Mouse (Mus musculus) gastrocnemius, postnatal 4 days (tissue): ENCODE measurements around the gene Qtrt1. TPM values are rescaled to one million over a fixed set of nuclear protein-coding genes. Genes with fewer than 3 reads are reported as not detected.

Source experiments
- total RNA-seq, 2 experiments: library from RNA; stranded (reverse); gene quantifications; 2 replicates each; pipeline ENCODE4 v1.2.3; 2021

The Qtrt1 gene
- total RNA-seq, 2 experiments from 2014 or later = 15.1 to 18.5 TPM

Other genes starting within 250 kb of the Qtrt1 start
- gene Pde4a, start 246.1 kb upstream of the Qtrt1 start, total RNA-seq = 10 to 100 TPM; 11.6 to 13.8 TPM
- 10 to 100 TPM; 52.2 to 55.0 TPM for gene Keap1, start 172.5 kb upstream of the Qtrt1 start, total RNA-seq
- gene S1pr5, start 163.4 kb upstream of the Qtrt1 start, total RNA-seq = under 1 TPM; 0.26 to 0.32 TPM
- gene Atg4d, start 146.5 kb upstream of the Qtrt1 start, total RNA-seq = 10 to 100 TPM; 28.0 to 30.0 TPM
- 10 to 100 TPM; 18.1 to 21.3 TPM for gene Kri1, start 123.9 kb upstream of the Qtrt1 start, total RNA-seq
- 10 to 100 TPM; 20.5 to 24.0 TPM for gene Cdkn2d, start 120.4 kb upstream of the Qtrt1 start, total RNA-seq
- not detected for gene Ap1m2, start 99.5 kb upstream of the Qtrt1 start, total RNA-seq
- 100 to 1,000 TPM; 139 to 151 TPM for gene Slc44a2, start 91.1 kb upstream of the Qtrt1 start, total RNA-seq
- 10 to 100 TPM; 65.2 to 75.5 TPM for gene Ilf3, start 44.0 kb upstream of the Qtrt1 start, total RNA-seq
- gene Dnm2, start 13.1 kb downstream of the Qtrt1 start, total RNA-seq = 10 to 100 TPM; 75.0 to 86.0 TPM
- 10 to 100 TPM; 38.3 to 40.6 TPM for gene Tmed1, start 98.4 kb downstream of the Qtrt1 start, total RNA-seq
- gene AB124611, start 114.3 kb downstream of the Qtrt1 start, total RNA-seq = 1 to 10 TPM; 1.9 to 2.0 TPM
- 10 to 100 TPM; 81.9 to 91.2 TPM for gene Carm1, start 135.1 kb downstream of the Qtrt1 start, total RNA-seq
- gene Timm29, start 180.9 kb downstream of the Qtrt1 start, total RNA-seq = 10 to 100 TPM; 46.6 to 51.3 TPM
- gene Yipf2, start 181.0 kb downstream of the Qtrt1 start, total RNA-seq = 1 to 10 TPM; 5.3 to 6.1 TPM
- 10 to 100 TPM; 65.7 to 66.7 TPM for gene Smarca4, start 204.3 kb downstream of the Qtrt1 start, total RNA-seq